Mouse (Mus musculus) embryo, embryonic 10 days (tissue): ENCODE data around the gene Armc2.

ENCODE experiments used
- DNase-seq: peaks from one replicate; pipeline ENCODE4 v3.0.0-alpha.2; 2015; ENCODE audit warnings: low spot score

The Armc2 gene

DNA sequence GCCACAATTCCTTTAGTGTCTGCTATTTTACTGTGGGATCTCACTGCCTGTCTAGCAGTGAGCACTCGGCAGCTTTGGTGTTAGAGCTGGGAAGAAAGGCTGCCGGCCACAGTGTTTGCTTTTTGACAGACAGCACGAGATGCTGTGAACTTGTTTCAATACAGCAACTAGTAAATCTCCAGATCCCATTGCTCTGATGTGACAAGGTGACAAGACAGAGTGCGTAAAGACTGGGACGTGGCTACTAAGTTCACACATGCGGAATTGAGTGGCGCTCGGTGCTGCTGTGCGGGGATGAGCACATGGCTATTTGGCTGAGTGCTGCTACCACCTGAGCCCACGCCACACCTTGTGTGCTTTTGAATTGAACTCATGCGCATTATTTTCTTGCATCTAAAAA lies 110.8 kb downstream of the Armc2 start:
- DNase-seq, result no peak

DNA sequence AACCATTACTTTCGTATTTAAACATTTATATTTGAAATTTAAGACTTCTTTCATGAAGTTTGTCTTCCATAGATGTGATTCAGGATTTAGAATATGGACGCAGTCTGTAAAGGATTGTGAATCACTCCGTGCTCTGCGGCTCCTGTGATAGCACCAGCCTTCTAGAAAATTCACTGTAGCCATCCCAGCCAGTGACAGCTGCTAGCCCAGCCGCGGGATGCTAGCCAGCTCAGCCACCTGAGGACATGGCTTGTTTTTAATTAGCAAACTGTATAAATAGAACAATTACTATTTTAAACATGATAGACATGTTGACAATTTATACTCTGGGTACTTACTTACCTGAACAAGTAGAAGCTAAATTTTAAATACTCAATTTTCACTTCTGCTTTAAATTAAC lies 116.4 kb downstream of the Armc2 start:
- no peak for DNase-seq

DNA sequence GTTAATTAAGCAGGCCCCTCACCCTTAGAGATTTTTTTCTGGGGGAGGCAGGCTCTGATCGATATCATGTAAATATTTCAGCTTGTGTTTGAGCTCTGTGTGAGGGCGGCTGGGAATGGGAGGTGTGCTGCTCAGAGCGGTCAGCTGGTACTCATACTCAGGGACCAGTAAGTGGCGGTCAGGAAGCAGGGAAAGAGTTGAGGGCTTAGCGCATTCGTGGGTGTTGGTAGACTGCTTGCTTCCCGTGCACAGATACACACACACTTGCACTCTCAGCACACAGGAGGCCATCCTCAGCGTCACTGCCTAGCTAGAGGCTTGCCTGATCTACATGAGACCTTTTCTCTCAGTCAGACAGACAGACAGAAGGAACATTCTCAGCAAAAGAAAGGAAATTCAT lies 116.8 kb downstream of the Armc2 start:
- DNase-seq, result no peak

DNA sequence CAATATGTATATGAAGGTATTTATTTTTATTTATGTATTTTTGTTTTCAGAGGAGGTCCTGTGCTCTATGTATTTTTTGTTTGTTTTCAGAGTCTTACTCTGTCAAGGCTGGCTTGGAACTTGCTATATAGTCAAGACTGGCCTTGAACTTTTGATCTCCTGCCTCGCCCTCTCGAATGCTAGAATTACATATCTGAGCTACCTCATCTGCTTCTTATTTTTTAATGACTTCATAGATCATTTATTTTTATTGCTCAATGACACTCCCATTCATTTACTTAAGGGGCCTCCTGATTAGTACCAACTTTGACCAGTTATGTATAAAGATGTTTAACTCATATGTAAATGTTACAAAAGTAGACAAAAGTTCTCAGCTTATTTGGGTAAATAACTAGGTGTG lies 121.4 kb downstream of the Armc2 start:
- no peak for DNase-seq

DNA sequence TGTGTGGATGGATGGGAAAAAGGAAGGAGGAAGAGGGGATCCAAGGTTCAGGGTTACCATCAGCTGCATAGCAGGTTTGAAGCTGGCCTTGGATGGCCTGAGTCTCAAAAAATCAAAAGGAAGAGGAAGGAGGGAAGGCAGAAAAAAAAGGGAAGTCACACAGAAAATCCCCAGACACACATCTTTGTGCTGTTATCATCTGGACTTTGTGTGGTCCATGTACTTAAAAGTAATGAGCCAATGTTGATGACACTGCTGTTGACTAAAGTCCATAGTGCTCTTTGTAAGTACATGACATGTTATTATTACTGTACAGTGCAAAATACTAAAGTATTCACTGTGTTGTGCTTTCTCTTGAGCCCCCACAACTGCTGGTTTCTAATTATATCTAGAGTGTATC lies 121.8 kb downstream of the Armc2 start:
- no peak for DNase-seq

DNA sequence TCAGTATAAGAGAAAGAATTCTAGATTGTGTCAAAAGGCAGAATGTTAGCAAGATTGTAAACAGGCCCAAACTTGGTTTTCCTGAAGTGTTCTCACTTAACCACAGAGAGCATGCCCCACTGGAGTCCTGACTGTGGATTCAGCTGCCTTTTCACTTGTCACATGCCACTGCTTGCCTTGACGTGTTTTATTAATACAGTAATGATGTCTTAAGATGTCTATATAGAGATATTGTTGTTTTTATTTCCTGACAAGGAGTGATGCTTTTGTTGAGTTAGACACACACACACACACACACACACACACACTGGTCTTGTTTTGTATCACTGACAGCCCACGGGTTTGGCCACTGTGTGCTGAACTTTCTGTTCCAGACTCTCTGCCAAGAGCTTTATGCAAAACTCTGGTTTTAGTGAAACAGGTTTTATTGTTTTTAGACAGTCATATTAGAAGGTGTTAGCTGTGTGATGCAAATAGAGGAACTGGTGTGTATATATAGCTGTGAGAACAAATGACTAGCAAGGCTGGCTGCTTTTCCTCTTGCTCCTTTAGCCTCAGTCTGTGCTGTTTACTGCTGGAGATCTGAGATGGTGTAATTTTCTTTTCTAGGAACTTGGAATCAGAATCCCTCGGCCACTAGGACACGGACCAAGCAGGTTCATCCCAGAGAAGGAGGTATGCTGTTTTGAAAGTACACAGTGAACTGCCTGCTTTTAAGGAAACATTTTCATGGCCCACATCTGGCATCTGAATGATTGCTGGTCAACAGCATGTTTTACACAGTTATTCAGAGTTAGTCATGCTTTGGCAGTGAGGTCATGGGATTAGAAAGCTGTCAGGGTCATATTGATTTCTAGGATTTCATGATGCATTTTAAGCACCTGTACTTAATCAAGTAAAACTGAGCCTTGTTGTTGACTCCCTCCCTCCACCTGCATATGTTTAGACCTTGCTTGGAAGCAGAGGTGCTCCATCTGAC lies 124.5 kb downstream of the Armc2 start:
- DNase-seq, result no peak

DNA sequence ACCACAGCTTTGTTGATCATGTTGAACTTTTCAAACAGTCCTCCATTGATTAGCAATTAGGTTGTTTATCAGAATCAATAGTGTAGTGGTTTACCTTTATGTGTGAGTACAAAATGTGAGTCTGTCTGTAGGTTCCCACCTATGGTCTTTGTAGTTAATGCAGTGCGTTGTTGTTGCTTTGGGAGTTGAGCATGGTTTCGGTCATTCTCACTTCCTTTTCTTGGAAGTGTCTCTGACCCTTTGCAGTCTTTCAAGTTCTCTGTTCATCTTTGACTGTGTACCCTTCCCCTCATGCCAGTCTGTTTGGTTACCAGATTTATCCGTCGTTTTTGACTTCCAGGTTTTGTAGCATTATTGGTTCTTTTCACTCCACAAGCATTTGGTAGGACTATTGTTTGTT lies 126.9 kb downstream of the Armc2 start:
- no peak for DNase-seq

DNA sequence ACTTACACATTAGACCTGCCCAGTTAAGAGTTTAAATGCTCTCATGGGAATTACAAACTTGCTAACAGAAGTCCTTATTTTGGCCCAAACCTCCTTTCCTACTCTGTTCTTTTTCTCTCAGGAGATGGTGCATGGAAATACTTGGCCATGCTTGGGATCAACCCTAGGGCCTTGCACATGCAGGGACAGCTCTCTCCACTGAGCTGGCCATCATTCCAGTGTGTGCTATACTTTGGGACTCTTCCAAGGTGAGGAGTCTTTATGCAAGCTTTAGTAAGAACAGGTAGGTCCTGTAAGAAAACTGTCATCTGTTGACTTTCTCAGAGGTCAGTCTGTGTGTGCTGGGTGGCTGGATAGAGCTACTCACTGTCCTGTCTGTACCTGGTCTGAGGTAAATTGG lies 127.7 kb downstream of the Armc2 start:
- no peak for DNase-seq

DNA sequence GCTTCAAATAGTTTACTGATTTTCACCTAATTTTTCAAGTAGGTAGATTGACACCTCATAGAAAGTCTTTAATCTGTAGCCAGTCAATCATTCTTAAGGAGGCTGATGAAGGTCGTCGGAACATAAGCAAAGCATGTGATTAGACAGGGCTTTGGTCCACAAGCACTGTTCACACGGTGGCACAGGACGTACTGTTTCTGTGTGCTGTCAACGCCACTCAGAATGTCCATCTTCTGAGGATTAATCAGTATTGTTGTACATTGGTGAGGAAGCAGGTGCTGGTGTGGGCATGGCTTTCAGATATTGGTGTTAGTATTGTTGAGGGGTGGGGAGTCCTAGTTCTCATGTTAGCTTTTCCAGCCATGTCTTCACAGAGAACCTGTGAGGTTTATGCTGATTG lies 128.7 kb downstream of the Armc2 start:
- no peak for DNase-seq

DNA sequence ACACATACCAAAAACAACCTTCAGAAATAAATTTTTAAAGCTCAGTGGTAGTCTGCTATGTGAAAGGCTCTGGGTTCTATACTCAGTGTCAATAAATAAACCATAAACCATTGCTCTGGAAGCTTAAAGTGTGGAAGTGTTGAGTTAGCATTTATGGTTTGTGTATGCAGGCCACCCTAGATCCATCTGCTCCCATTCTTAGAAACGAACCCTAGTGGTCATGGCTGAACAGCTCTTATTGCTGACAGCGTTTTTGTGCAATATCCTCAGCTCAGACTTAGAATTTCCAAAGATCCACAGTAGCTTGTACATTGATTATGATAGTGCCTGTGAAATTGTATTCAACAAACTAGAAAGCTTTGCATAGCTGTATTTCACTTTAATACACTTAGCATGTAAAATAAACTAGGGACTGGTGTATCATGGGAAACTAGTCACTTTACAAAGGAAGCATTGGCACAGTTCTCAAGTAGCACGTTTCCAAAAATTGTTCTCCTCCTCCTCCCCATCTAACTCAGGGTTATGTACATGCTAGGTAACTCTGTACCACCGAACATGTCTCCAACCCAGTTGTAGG lies 129.8 kb downstream of the Armc2 start:
- no peak for DNase-seq

DNA sequence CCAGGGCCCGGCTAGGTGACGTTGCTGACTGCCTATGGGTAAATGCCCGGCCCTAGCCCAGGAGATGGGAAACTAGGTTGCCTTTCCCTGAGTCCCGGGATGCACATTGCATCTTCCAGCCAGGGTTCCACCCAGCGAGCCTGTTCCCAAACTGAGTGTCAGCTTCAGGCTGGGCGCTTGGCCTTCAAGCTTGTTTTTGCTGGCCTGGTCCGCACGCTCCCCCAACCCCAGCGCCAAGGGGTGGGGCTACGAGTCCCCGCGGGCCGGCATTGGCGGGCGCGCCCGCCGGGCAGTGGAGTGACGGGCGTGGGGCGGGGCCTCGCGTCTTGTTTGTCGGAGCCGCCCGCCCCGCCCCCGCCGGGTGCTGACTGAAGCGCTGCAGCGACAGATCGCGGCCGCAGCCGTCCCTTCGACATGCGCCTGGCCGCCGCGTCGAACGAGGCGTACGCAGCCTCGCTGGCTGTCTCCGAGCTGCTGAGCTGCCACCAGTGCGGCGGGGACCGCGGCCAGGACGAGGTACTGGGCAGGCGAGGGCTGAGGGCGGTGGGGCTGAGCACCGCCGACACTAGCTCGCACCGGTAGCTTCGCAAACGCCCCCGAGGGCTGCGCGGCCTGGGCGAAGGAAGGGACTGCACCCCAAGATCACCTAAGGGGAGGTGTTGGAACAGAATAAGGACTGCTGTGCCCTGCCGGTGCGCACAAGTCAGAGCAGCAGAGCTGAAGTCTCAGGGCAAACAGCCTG lies 131.0 kb downstream of the Armc2 start:
- peak; percentile 95 for DNase-seq

DNA sequence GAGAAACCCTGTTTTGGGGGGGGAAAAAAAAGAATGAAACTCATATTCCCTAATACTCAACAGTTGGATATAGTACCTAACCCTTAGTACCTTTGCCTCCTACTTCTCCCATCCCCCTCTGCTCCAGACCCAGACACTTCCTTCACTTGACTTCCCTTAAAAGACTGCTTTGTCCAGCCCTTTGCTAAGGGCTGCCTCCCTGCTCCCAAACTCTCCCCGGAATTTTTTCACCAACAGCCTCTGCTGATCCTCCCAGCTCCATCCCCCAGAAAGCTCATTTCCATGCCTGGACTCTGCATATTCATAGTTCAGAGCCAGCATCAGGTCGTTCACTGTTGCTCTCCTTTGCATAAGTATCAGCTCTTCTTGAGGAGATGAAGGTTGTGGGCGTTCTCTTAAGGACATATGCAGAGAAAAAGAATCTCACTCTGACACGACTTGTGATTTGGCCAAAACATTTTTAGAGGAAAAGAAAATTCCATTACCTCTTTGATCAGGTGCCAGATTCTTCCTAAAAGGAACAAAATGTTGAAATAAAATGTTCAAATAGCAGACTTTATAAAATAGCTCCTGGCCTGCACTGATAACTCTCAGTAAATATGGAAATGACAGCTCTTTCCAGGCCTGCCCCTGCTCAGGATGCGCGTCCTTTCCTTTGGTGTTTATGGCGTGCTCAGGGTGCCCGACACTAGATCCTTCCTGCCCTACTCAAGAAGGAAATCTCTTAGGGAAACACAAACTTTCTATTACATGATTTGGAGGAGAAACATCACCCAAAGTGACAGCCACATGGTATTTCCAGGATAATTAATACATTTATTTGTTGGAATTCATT lies 134.3 kb downstream of the Armc2 start:
- DNase-seq, result no peak

DNA sequence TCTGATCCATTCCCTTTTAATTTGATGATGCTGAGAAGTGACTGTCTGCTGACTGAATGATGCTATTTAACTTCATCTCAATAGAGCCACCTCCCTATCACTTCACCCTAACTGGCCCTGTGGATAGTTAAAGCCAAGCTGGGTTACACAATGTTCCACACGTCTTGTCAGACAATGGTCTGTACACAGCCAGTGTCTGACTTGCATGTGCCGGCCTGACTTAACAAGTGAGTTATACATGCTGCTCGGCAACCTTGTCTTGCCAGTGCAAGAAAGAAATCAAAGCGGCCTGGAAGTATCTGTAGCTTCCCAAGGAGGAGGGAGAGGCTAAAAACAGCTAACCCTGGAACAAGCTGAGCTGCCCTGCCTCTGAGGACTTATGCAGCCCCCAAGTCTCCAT lies 136.8 kb downstream of the Armc2 start:
- DNase-seq, result peak; percentile 43

DNA sequence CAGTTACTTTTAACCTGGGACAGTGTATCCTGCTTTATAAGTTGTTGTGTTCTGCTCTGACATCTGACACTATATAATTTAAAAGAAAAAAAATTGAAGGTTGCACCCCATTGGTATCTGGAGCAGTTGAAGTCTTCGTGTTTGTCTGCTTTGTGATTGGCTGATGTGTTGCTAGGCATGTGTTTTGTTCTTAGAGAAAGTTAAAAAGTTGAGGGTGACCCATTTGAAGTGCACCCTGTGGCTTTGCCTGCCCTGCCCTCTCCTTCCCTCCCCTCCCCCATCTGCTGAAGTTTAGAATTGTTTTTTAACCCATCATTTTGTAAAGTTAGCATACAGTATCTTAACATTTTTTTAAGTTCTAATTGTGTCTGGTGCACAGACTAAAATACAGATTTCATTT lies 137.5 kb downstream of the Armc2 start:
- no peak for DNase-seq

DNA sequence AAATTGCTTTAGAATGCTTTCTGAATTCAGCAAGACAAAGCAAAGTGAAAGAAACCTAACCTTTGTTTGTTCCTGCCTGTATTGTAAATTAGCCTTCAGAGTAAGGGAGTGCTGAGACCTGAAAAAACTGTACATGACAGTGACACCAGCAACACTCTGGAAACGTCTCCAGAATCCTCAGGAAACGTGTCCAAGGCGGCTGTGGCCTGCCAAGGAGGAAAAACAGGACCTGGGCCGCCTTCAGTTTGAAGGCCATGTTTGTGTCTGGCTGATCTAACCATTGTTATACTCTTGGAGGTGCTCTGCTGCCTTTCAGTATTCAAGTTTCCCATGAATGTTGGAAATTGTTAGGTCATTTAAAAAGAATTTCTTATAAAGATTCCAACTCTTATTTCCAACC lies 138.0 kb downstream of the Armc2 start:
- no peak for DNase-seq

DNA sequence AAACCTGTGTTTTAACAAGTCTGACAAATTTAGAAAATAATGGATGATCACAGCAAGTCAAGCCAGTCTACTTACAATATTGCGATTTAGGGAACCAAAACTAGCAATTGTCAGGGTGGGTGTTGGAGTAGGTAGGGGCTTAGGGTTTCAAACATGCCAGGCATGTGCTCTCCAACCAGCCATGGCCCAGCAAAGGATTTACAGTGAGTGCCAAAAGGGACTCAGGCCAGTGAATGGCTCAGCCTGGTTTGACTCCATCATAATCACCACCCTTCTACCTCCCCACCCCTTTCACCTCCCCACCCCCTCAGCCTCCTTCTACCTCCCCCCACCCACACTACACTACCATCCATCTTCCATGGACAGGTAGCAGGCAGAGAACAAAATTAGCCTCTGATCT lies 138.6 kb downstream of the Armc2 start:
- no peak for DNase-seq

DNA sequence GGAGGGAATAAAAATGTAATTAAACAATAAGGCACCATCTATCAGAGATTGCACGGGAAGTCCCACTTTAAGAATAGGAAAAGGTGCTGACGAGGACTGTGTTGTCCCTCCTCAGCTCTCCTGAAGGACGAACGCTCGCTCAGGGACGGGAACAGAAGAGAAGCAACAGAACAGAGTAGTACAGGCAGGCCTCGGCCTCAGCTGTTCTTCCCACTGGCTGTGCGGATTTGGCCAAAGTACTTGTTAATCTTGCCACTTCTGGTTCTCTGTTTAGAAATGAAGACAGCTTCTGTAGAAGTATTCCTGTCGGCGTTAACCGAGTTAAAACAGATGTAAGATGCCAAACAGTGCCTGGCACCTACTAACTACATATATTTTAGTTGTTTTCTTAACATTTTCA lies 139.9 kb downstream of the Armc2 start:
- DNase-seq, result no peak

DNA sequence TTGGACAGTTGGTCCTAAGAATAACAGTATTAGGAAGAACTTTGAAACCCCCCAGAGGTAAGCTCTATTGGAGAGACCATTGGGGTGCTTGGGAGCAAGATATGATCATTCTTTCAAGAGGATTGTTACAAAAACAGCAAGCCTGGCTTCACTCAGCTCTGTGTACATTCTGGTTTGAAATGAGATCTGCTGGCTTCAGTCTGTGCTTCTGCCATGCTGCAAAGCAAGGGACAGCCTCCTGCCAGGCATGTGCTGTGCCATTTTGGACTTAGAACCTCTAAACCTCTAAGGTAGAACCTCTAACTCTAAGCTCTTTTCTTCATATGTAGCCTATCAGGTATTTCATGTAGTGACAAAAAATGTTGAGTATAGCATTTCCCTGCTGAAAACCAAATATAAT lies 142.6 kb downstream of the Armc2 start:
- no peak for DNase-seq

DNA sequence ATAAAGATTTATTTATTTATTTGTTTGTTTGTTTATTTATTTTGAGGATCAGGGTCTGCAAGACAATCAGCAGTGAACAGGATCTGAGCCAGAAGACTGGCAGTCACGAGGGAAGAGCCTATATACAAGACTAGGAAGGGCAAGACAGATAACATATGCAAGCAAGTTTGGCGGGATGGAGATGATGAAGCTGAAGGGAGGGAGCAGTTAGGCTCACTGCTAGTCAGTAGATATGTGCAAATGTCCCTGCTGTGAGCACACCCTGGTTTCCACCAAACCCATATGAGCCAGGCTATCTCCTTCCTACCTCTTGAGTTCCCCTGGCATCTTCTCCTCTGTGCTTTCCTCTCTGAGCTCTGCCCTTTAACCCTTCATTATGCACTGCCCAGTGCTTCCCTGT lies 146.7 kb downstream of the Armc2 start:
- no peak for DNase-seq

DNA sequence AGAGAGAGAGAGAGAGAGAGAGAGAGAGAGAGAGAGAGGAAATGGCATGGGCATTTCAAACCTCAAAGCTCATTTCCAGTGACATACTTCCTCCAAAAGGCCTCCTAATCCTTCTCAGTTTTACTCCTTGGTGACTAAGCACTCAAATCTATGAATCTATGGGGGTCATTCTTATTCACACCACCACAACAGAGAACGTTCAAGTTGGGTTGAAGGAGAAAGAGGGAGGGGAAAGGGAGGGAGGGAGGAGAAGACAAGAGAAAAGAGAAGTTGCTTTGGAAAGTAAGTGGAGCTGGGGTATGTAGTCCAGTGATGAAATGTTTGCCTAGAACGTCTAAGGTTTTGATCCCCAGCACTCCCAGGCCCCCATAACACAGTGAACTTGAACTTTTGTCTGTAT lies 148.1 kb downstream of the Armc2 start:
- DNase-seq, result no peak

DNA sequence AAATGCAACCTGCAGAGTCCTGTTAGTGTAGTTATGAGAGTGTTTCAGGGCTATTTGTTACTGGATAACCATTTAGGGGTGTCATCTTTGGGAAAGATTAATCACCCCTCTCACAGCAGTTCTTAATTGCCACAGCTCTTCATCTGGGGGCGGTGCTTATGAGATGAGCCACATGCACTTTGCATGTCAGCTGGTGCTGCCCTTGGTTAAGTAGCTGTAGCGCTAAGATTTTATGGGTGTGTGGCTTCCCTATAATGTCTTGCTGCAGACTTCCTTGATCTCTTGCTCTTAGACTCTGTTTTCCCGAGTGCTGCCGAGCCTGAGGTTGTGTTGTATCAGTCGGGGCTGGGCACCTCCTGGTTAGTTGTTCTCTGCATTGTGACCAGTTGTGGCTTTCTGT lies 150.3 kb downstream of the Armc2 start:
- DNase-seq, result no peak

DNA sequence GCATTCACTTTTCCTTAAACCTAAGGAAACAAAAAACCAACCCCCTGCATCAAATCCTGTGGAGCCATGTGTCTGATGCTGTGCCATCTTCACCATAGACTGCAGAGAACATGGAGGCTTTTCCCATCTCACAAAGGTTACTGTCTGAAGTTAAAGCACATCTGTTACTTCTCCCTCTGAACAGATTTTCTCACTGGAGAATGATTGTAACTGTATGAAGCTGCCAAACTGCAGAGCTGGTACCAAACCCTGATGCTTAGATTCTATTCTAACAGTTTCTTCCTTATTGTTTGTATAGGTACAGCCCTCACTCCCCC lies 151.4 kb downstream of the Armc2 start:
- DNase-seq, result no peak
